Mouse (Mus musculus) lung, postnatal 0 days (tissue): ENCODE measurements around the gene Elf2.
"Not testable (repeated sequence)": the region's sequence is repeated elsewhere in the genome, so short reads cannot be mapped to it uniquely, and the experiment has no call there.

ENCODE experiments used
- CTCF ChIP-seq: IDR thresholded peaks from 2 replicates; pipeline ENCODE4 v1.5.1; 2016; ENCODE audit warnings: antibody characterized with exemption, mild to moderate bottlenecking
- EP300 ChIP-seq: IDR thresholded peaks from 2 replicates; pipeline ENCODE4 v1.6.1; 2016; ENCODE audit warnings: antibody characterized with exemption, mild to moderate bottlenecking, control low read depth

DNA sequence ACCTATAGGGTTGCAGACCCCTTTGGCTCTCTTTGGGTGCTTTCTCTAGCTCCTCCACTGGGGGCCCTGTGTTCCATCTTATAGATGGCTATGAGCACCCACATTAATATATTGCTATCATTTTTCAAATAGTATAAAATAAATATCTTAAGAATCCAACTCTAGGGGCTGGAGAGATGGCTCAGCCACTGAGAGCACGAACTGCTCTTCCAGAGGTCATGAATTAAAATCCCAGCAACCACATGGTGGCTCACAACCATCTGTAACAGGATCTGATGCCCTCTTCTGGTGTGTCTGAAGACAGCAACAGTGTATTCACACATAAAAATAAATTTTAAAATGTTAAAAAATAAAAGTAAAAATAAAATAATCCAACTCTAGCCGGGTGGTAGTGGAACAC is 4.6 kb upstream of the Elf2 start:
- not testable (repeated sequence) for TF ChIP-seq CTCF, EP300
